Mouse (Mus musculus) gastrocnemius, postnatal 36 days (tissue): ENCODE measurements around the gene Elk3. TPM values are rescaled to one million over a fixed set of nuclear protein-coding genes. Genes with fewer than 3 reads are reported as not detected.
A peak's percentile ranks its signal among the peaks of the same experiment; 100 is the strongest.

ENCODE experiments used
- DNase-seq, 2 experiments: peaks; one replicate each; pipeline ENCODE4 v3.0.0; 2022
- intact Hi-C: fragments of 180-260 bp; cut with DNase I; formaldehyde crosslinking; loops from one replicate; pipeline ENCODE4 v1.15.1; 2025
- total RNA-seq, 2 experiments: library from RNA; stranded (reverse); gene quantifications; 2 replicates each; pipeline ENCODE4 v1.2.3; 2021

Elk3 gene
- total RNA-seq, 2 experiments from 2014 or later = 11.6 to 14.2 TPM

- no peak for DNase-seq
- intact Hi-C loops = no loop called here
These were observed 22.3 kb upstream of the Elk3 start for GRCm38 (mm10) chr10:93333239-93333638.

GRCm38 (mm10) chr10:93332261-93332809 is 21.4 kb upstream of the Elk3 start:
- no peak for DNase-seq
- intact Hi-C loops = no loop called here

- intact Hi-C loops = no loop called here
- DNase-seq = no peak
These were observed 20.6 kb upstream of the Elk3 start for GRCm38 (mm10) chr10:93331543-93331942.

- intact Hi-C loops = no loop called here
- DNase-seq = no peak
These were observed 17.4 kb upstream of the Elk3 start for GRCm38 (mm10) chr10:93328321-93328720.

GRCm38 (mm10) chr10:93327187-93327586 is 16.3 kb upstream of the Elk3 start:
- DNase-seq = no peak
- intact Hi-C loops = no loop called here

- no peak for DNase-seq
- intact Hi-C loops = no loop called here
These were observed 15.8 kb upstream of the Elk3 start for GRCm38 (mm10) chr10:93326741-93327100.

- no peak for DNase-seq
- intact Hi-C loops = no loop called here
These were observed 15.1 kb upstream of the Elk3 start for GRCm38 (mm10) chr10:93325804-93326740.

GRCm38 (mm10) chr10:93325369-93325768 is 14.4 kb upstream of the Elk3 start:
- intact Hi-C loops = no loop called here
- DNase-seq = no peak

- intact Hi-C loops = no loop called here
- DNase-seq = no peak
These were observed 13.5 kb upstream of the Elk3 start for GRCm38 (mm10) chr10:93324438-93324837.

- no peak for DNase-seq
- intact Hi-C loops = no loop called here
These were observed 12.7 kb upstream of the Elk3 start for GRCm38 (mm10) chr10:93323659-93324058.

GRCm38 (mm10) chr10:93321763-93322162 is 10.8 kb upstream of the Elk3 start:
- no peak for DNase-seq
- intact Hi-C loops = no loop called here

- intact Hi-C loops = no loop called here
These were observed 9.2 kb upstream of the Elk3 start for GRCm38 (mm10) chr10:93320148-93320547.

GRCm38 (mm10) chr10:93319526-93320063 is 8.7 kb upstream of the Elk3 start:
- intact Hi-C loops = no loop called here
- no peak for DNase-seq

More at GRCm38 (mm10) chr10:93320148-93320547, 9.2 kb upstream of the Elk3 start:
- no peak for DNase-seq

GRCm38 (mm10) chr10:93316909-93317308 is 6.0 kb upstream of the Elk3 start:
- intact Hi-C loops = no loop called here
- DNase-seq = no peak

GRCm38 (mm10) chr10:93311576-93311975 is 641 bp upstream of the Elk3 start:
- no peak for DNase-seq
- intact Hi-C loops = no loop called here

- intact Hi-C loops = no loop called here
- DNase-seq = peak in 1 of 2 experiments; percentile 37
These were observed 857 bp downstream of the Elk3 start for GRCm38 (mm10) chr10:93309934-93310621.

GRCm38 (mm10) chr10:93309131-93309933 is 1.6 kb downstream of the Elk3 start:
- peak in 1 of 2 experiments; percentile 46 for DNase-seq
- intact Hi-C loops = no loop called here

GRCm38 (mm10) chr10:93306367-93306766 is 4.6 kb downstream of the Elk3 start:
- intact Hi-C loops = no loop called here
- no peak for DNase-seq

- intact Hi-C loops = no loop called here
These were observed 5.0 kb downstream of the Elk3 start for GRCm38 (mm10) chr10:93305946-93306345.

GRCm38 (mm10) chr10:93303231-93303630 is 7.7 kb downstream of the Elk3 start:
- no peak for DNase-seq
- intact Hi-C loops = no loop called here

More at GRCm38 (mm10) chr10:93305946-93306345, 5.0 kb downstream of the Elk3 start:
- DNase-seq = no peak
